Mouse (Mus musculus) spleen, postnatal 4 days (tissue): ENCODE results near the gene Spout1.
"Not testable (repeated sequence)": the region's sequence is repeated elsewhere in the genome, so short reads cannot be mapped to it uniquely, and the experiment has no call there.

Experiments used
- DNase-seq, 2 experiments: peaks; one replicate each; pipeline ENCODE4 v3.0.0; 2022; ENCODE audit warnings: low spot score in 2 of 2

Spout1 gene

DNA sequence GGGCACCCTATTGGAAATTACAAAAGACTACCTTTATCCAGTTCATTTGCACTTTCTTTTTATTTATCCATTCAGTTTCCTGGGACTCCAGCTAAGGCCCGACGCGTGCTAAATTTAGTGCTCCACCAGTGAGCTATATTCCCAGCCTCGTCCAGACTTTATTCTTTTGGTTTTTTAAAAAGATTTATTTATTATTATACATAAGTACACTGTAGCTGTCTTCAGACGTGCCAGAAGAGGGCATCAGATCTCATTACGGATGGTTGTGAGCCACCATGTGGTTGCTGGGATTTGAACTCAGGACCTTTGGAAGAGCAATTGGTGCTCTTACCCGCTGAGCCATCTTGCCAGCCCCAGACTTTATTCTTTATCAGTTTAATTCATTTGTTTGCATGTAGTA lies 452 bp upstream of the Spout1 start:
- not testable (repeated sequence) for DNase-seq

- no peak for DNase-seq
These were observed 1.7 kb downstream of the Spout1 start for GRCm38 (mm10) chr2:30176561-30176960.

DNA sequence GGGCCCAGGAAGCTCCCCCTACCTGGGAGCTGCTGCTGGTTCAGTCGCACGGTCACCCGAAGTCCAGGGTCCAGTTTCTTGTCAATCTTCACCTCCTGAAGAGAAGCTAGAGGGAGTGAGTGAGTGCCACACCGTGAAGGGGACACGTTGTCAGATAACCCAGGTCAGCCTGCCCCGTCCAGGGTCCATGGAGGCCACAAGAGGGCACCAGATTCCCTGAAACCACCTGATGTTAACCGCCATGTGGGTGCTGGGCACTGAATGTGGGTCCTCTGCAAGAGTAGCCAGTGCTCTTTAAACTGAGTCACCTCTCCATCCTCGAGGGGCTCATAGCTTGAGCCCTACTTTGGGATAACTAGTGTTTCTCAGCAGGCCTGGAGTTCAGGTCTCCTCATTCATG lies 2.4 kb downstream of the Spout1 start:
- no peak for DNase-seq

- no peak for DNase-seq
These were observed 4.6 kb downstream of the Spout1 start for GRCm38 (mm10) chr2:30173541-30174240.

GRCm38 (mm10) chr2:30171997-30172382 lies 6.3 kb downstream of the Spout1 start:
- no peak for DNase-seq

DNA sequence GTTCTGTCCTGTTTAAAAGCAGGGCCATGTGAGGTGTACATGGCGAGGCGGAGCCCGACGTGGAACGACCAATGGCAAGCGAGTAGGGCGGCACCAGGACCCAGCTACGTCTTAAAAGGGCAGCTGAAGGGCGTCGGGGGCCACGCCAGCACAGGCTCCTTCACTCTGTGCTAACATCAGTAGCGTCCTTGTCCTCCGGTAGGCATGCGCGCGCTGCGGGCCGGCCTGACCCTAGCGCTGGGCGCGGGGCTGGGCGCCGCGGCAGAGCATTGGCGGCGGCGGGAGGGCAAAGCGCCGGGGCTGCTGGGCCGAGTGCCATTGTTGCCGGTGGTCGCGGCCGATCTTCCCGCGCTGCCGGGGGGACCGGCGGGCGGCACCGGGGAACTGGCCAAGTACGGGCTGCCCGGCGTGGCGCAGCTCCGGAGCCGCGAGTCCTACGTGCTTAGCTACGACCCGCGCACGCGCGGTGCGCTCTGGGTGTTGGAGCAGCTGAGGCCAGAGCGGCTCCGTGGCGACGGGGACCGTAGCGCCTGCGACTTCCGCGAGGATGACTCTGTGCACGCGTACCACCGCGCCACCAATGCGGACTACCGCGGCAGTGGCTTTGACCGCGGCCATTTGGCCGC lies 6.8 kb downstream of the Spout1 start, which contains the start of gene Endog:
Endog (plus strand) TSS at position 123 of the 626 bp plus-strand sequence.
- DNase-seq = peak; percentile 77 to 89

DNA sequence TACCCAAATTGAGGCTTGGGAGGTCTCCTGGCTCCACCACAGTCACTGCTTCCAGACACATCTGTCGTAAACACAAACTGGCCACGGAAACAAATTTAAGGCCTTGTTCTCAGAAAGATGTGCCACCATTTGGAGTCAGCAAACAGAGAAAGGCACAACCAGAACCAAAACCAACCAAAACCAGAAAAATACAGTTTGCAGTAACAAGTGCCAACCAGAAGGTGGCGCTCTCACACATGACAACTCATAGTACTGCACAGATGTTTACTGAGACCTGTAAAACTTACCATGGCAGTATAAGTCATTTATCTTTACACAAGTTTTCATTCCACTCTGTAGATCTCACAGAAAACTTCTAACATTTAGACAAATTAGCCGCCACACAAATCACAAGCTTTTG lies 11.6 kb downstream of the Spout1 start:
- DNase-seq = no peak

DNA sequence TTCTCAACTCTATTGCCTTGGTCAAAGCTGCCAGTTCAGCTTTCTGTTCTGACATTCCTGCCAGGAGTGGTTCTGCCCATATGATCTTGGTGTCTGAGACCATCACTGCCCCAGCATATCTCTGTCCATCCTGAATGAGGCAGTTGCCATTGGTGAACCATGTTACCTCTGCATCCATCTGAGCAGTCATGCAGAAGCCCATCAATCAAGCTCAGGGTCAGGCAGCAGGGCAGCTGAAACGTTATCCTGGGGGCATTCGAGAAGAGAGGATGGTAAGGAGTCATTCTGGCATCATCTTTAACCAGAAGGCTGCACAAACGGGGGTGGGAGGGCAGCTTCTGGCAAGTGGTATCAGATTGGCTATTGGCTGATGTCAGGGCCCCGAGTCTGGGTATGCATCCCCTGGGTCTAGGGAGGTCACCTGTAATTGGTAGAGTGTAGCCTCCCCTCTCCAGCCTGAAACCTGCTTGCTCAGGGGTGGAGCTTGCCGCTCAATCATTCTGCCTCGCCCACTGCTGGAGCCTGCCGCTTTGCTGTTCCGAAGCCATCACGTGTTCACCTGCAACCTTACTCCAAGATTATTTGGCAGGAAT lies 13.8 kb downstream of the Spout1 start:
- DNase-seq = no peak

DNA sequence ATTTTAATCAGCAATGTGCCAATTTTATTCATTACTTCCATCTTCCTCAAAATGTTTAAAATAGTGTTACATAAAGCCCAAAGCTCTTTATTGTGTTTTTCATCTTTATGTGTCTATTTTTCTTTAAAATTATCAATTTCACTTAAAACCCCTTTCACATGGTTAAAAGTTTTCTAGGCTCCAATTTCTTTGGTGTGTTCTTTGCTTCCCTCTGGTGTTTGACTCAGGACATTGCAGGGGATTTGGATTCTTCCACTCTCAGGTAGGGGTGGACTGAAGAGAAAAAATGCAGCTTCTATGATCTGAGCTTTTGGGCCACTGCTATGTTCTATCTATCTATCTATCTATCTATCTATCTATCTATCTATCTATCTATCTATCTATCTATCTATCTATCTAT lies 16.4 kb downstream of the Spout1 start:
- DNase-seq = no peak

DNA sequence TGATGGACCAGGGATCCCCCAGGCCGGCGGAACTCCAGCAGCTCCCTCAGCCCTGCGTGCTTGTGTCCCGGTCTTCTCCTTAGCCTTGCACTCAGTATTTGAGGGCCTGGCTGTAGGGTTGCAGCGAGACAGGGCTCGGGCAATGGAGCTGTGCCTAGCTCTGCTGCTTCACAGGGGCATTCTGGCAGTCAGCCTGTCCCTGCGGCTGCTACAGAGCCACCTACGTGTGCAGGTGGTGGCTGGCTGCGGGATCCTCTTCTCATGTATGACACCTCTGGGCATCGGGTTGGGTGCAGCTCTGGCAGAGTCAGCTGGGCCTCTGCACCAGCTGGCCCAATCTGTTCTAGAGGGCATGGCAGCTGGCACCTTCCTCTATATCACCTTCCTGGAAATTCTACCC lies 18.4 kb downstream of the Spout1 start:
- DNase-seq = not testable (repeated sequence)

- no peak for DNase-seq
These were observed 25.6 kb downstream of the Spout1 start for GRCm38 (mm10) chr2:30152616-30153015.

GRCm38 (mm10) chr2:30151840-30152239 lies 26.4 kb downstream of the Spout1 start:
- no peak for DNase-seq

DNA sequence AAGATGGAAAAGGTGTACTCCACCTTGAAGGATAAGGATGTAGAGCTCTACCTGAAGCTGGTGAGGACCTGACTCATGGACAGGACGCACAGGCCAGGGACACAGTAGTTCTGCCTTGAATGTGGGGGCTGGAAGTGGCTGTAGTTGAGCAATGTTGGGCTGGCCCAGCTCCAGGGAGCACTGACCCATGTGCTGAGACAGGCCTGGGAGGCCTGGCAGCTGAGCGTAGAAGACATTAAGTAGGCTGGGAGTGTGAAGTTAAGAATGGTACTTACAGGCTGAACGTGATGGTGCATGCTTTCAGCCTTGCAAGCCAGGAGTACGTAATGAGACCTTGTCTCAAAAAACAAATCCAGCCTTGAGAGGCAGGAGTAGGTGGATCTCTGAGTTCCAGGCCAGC lies 30.8 kb downstream of the Spout1 start:
- no peak for DNase-seq

GRCm38 (mm10) chr2:30144436-30144835 lies 33.8 kb downstream of the Spout1 start:
- DNase-seq = no peak

DNA sequence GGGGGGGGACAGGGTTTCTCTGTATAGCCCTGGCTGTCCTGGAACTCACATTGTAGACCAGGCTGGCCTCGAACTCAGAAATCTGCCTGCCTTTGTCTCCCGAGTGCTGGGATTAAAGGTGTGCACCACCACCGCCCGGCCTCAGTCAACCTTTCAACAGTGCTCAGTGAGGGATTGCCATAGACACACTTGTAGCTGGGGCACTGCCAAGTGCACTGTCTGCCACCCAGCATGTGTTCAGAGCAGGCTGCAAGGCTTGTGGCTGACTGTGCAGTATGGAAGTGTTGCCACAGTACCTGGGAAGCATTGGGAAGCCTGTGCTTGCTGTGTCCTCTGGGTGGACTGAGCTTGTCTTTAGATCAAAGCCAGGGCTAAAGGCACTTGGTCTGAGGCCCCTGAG lies 38.2 kb downstream of the Spout1 start:
- not testable (repeated sequence) for DNase-seq

DNA sequence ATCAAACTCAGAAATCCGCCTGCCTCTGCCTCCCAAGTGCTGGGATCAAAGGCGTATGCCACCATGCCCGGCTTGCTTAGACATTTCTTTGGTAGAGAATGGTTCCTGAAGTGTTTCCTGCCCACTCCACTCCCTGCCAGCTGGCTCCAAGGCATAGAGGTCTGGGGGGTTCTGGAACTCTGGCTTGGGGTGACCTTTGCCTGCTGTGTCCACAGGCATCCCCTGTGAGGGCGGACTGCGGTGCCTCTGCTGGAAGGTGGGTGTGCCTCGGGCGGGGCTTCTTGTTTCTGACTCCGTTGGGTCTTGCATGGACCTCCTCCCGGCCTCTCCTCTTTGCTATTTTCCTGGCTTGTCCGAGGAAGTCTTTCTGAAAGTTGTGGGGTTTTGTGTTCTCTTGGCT lies 41.8 kb downstream of the Spout1 start:
- no peak for DNase-seq

DNA sequence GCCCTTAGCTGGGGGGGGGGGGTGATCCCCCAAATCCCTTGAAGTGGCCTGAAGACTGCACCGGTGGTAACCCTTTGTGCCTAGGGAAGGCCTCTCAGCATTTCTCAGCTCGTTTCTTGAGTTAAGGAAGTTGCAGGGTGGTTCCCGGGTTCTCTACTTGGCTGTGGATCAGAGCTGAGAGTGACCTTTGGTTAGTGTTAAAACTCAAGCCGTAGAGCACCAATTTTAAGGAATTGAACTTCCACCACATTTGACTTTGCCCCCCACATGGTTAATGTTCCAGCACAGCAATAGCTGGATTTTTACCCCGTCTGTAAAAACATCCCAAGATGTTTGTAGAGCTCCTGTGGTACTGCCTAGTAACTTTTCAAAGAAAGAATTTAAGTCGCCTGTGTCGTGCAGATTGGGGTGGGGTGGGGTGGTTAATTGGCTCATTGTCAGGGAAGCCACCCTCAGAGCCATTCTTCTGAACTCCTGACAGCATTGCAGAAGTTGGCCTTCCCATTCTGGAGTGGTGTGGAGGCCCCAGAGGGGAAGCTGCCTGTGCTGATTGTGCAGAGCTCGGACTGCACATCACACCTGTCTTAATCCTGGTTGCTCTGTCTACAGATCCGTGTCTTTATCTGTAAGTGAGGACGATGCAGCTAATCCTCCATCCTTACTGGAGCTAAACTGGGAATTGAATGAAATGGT lies 43.2 kb downstream of the Spout1 start:
- no peak for DNase-seq

- DNase-seq = no peak
These were observed 43.9 kb downstream of the Spout1 start for GRCm38 (mm10) chr2:30134378-30134711.

- DNase-seq = peak; percentile 98 to 99
These were observed 44.5 kb downstream of the Spout1 start, which contains the start of gene Tbc1d13 for GRCm38 (mm10) chr2:30133613-30134377. TSS of gene Tbc1d13 (plus strand) at chr2:30133746.

DNA sequence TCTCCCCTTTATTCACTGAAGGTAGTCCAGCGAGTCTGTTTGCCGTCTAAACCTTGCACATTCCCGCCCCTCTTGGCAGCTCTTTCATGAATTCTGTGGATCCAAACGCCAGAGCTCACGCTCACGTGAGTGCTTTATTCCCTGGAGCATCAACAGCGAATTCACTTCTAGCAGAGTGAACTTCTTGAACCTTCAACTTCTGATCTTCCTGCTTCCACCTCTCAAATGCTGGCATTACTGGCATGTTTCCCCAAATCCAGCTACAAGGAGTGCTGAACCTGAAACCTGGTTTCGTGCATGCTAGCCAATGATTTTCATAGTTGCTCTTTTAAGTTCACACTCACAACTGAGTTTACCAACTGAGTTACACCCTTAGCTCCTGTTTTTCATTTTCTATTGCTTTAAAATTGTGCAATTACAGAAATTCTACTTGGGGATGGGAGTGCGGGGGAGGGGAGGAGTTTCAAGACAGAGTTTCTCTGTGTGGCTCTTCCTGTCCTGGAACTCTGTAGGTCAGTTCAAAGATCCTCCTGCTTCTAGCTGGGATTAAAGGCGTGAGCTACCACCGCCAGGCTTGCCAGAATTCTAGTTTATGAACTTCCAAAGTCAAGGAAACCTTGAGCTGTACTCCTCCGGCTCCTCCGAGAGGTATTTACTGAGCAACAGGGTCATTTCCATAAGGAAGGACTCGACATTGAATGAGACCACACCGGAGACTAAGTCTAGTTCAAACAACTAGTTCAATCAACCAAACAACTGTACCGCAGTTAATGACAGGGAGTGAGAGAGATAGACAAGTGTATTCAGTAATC lies 45.3 kb downstream of the Spout1 start:
- DNase-seq = no peak

DNA sequence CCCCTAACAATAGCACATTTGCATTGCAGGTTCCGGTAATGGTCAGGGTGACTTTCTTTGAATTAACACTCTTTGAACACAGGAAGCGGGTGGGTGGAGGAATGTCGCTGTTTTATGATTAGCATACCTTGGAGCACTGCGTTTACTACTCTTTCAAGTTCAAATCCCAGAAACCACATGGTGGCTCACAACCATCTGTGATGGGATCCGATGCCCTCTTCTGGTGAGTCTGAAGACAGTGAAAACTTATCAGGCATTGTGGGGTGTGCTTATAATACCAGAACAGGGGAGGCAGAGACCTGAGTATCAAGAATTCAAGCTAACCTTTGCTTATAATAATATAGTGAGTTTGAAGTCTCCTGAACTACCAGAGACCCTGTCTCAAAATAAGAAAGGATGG lies 47.0 kb downstream of the Spout1 start:
- DNase-seq = not testable (repeated sequence)
